Mouse (Mus musculus): ENCODE measurements around the gene Mob4. TPM values are rescaled to one million over a fixed set of nuclear protein-coding genes. Genes with fewer than 3 reads are reported as not detected.

Mob4 gene
- polyA plus RNA-seq, 1 experiment from 2014 or later, result 121 TPM

DNA sequence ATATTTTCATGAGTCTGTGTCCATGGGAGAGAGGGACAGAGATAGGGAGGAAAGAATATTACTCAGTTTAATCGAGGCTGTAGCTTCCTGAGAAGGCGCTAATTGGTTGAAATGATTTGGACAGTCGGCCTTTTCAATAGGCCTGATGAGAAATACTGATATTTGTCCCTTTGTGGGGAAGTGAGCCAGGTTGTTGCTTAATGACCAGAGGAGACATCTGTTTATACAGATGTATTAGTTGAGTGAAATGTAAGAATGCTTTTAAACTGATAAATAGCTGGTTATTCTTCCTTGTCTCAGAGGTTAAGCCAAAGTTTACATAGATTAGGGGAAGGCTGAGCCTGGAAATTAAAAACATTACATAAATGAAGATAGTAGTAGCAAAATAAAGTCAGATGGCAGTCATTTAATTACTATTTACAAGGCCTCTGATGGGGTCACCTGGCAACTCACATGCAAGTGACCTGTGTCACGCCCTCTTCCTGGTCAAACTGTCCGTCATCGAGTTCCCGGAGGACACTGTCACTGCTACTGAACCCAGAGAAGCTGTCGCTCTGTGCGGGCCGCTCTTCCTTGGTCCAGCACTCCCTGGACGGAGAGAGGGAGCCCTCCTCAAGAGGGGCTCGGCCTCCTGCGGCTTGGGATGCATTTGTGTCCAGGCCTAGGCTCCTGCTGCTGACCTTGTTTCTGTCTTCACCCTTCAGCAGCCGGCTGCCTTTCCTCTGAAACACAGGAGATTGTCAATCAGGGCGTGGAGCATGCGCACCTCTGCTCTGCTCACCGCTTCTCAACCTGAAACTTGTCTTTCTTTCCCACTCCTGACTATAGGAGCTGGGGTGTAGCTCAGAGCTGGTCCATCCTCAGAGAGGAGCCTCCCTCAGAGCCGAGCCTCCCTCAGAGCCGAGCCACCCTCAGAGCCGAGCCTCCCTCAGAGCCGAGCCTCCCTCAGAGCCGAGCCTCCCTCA lies 40.6 kb downstream of the Mob4 start:
- Histone ChIP-seq H3K4me3 (ENCODE audit: control insufficient read depth in 1 of 2, insufficient read depth in 1 of 2, low read depth in 1 of 2, low read length in 2 of 2) (peak overlapping the region; percentile 19 to 28; a peak in 3 of 4 replicates), H3K4me1 (ENCODE audit: control insufficient read depth in 2 of 2, insufficient read depth in 2 of 2, low read length in 2 of 2) (no peaks in the 10 kb centered on the region), H3K36me3 (ENCODE audit: control insufficient read depth, insufficient read depth, low read length) (peaks cover 16% of the 10 kb centered on the region; the same call in 1 of the 2 replicates), H3K9me3 (ENCODE audit: control insufficient read depth, low read length) (peaks cover 4% of the 10 kb centered on the region), H3K27me3 (ENCODE audit: control insufficient read depth, insufficient read depth, low read length) (no peaks in the 10 kb centered on the region), H3K4me2 (ENCODE audit: low read length) (peak overlapping the region; percentile 48), H3K9ac (ENCODE audit: low read length) (peak overlapping the region; percentile 50; the same call in 1 of the 2 replicates), H3K27ac (replicated peaks in 1 of 2; ENCODE audit: control insufficient read depth in 1 of 2, insufficient read depth in 1 of 2, low read depth in 2 of 2, low read length in 2 of 2) (0 out of 4 replicates have a peak overlapping the region, but pooled peaks of 1 of the 2 experiments have one; percentile 19)
- WGBS, result 57% methylated on average over 22 of the region's 22 CpGs
- ATAC-seq (ENCODE audit: insufficient number of reproducible peaks, insufficient read depth, low FRiP score, low read depth), result no peak

DNA sequence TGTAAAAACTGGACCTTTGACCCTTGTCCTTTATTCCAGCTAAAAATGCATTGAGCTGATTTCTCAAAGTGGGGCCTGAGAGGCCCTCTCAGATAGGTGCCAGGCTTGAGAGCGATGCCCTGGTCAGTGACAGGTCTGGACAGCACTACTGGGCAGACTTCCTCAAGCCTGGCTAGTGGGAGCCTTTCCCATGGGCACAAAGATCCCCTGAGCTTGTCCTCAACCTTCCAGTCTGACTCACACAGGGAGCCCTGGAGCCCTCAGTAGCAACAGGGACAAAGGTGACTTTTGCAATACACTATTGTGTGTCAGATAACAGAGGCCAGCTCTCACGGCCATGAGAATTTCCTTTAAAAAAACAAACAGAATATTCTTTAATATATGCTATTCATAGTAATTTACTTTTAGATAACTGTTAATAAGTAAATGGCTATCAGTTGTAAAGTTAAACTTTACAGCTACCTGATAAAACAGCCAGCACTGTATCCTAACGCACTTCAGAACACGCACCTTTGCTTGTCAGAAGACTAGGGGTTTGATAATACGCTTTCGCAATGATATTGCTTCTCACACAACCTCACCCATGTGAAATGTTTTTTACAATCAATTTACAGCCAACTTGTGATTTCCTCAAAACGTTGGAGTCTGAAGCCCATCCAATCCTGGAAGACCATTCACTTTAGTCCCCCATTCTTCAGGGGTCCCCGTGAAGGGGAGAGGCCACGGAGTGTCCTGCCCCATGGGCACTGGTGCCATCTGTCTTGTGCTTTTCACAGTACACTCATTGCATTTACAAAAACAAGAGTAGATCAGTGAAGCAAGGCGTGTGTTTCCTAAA lies 42.9 kb downstream of the Mob4 start:
- Histone ChIP-seq H3K36me3 (ENCODE audit: control insufficient read depth, insufficient read depth, low read length) (peaks cover 11% of the 10 kb centered on the region; the same call in 1 of the 2 replicates), H3K4me1 (ENCODE audit: control insufficient read depth in 2 of 2, insufficient read depth in 2 of 2, low read length in 2 of 2) (no peaks in the 10 kb centered on the region), H3K4me3 (ENCODE audit: control insufficient read depth in 1 of 2, insufficient read depth in 1 of 2, low read depth in 1 of 2, low read length in 2 of 2) (no peak overlapping the region), H3K27ac (replicated peaks in 1 of 2; ENCODE audit: control insufficient read depth in 1 of 2, insufficient read depth in 1 of 2, low read depth in 2 of 2, low read length in 2 of 2) (no peak overlapping the region), H3K4me2 (ENCODE audit: low read length) (no peak overlapping the region), H3K27me3 (ENCODE audit: control insufficient read depth, insufficient read depth, low read length) (no peaks in the 10 kb centered on the region), H3K9me3 (ENCODE audit: control insufficient read depth, low read length) (peaks cover 4% of the 10 kb centered on the region), H3K9ac (ENCODE audit: low read length) (no peak overlapping the region)
- WGBS, result 79% methylated on average over 10 of the region's 10 CpGs
- no peak for ATAC-seq (ENCODE audit: insufficient number of reproducible peaks, insufficient read depth, low FRiP score, low read depth)

DNA sequence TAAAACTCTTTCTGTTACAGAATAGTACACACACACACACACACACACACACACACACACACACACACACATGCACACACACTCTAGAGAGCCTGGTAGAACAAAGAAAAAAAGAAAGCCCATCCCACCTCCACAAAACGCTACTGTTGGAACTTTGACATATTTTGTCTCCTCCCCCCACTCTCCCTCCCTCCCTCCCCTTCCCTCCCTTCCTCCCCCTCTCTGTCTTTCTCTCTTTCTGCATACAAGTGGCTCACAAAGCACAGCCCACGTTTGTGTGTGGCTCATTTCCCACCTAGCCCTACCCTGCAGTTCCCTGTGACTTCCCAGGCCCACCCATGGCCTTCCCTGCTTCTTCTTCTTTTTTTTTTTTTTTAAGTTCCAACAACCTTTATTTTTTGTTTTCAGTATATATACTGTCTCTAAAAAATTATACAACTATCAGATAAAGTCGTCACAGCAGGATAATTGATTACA lies 43.6 kb downstream of the Mob4 start:
- no peaks in the 10 kb centered on the region for H3K27me3 ChIP-seq (ENCODE audit: control insufficient read depth, insufficient read depth, low read length)
- no peaks in the 10 kb centered on the region for H3K4me1 ChIP-seq (ENCODE audit: control insufficient read depth in 2 of 2, insufficient read depth in 2 of 2, low read length in 2 of 2)
- no peak overlapping the region for H3K27ac ChIP-seq (replicated peaks in 1 of 2; ENCODE audit: control insufficient read depth in 1 of 2, insufficient read depth in 1 of 2, low read depth in 2 of 2, low read length in 2 of 2)
- peaks cover 8% of the 10 kb centered on the region; the same call in 1 of the 2 replicates for H3K36me3 ChIP-seq (ENCODE audit: control insufficient read depth, insufficient read depth, low read length)
- H3K4me3 ChIP-seq (ENCODE audit: control insufficient read depth in 1 of 2, insufficient read depth in 1 of 2, low read depth in 1 of 2, low read length in 2 of 2), result no peak overlapping the region
- ATAC-seq (ENCODE audit: insufficient number of reproducible peaks, insufficient read depth, low FRiP score, low read depth), result no peak
- H3K9me3 ChIP-seq (ENCODE audit: control insufficient read depth, low read length), result no peaks in the 10 kb centered on the region
- H3K4me2 ChIP-seq (ENCODE audit: low read length), result no peak overlapping the region
- H3K9ac ChIP-seq (ENCODE audit: low read length), result no peak overlapping the region
- WGBS, result 31% methylated on average over 3 of the region's 3 CpGs

DNA sequence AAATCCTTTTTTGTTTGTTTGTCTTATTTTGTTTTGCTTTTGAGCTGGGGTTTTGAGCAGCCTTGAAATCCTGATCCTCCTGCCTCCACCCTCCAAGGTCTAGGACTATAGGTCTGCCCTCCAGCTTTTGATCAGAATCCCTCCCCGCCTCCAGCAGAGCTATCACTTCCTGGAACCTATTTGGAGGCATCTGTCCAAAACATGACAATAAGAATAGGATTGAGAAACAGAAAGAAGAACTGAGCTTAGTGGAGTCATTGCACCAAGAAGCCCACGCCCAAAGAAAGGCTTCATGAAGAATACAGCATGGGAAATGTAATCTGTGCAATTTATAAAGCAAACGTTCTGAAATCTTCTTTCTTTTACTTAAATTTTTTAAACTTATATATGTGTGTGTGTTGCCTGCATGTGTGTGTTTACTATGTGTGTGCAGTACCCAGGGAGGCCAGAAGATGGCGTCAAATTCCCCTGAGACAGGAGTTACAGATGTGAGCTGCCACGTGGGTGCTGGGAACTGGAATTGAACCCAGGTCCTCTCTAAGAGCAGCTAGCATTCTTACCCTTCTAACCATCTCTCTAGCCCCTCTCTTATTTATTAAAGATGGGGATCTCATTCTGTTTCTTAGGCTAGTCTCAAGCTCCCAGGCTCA lies 49.0 kb downstream of the Mob4 start:
- no peak overlapping the region for H3K27ac ChIP-seq (replicated peaks in 1 of 2; ENCODE audit: control insufficient read depth in 1 of 2, insufficient read depth in 1 of 2, low read depth in 2 of 2, low read length in 2 of 2)
- ATAC-seq (ENCODE audit: insufficient number of reproducible peaks, insufficient read depth, low FRiP score, low read depth), result no peak
- H3K36me3 ChIP-seq (ENCODE audit: control insufficient read depth, insufficient read depth, low read length), result peaks cover 40% of the 10 kb centered on the region
- H3K4me3 ChIP-seq (ENCODE audit: control insufficient read depth in 1 of 2, insufficient read depth in 1 of 2, low read depth in 1 of 2, low read length in 2 of 2), result no peak overlapping the region
- no peaks in the 10 kb centered on the region for H3K27me3 ChIP-seq (ENCODE audit: control insufficient read depth, insufficient read depth, low read length)
- WGBS, result 79% methylated on average over 5 of the region's 5 CpGs
- H3K4me2 ChIP-seq (ENCODE audit: low read length), result no peak overlapping the region
- no peak overlapping the region for H3K9ac ChIP-seq (ENCODE audit: low read length)
- H3K9me3 ChIP-seq (ENCODE audit: control insufficient read depth, low read length), result peaks cover 11% of the 10 kb centered on the region
- no peaks in the 10 kb centered on the region for H3K4me1 ChIP-seq (ENCODE audit: control insufficient read depth in 2 of 2, insufficient read depth in 2 of 2, low read length in 2 of 2)

DNA sequence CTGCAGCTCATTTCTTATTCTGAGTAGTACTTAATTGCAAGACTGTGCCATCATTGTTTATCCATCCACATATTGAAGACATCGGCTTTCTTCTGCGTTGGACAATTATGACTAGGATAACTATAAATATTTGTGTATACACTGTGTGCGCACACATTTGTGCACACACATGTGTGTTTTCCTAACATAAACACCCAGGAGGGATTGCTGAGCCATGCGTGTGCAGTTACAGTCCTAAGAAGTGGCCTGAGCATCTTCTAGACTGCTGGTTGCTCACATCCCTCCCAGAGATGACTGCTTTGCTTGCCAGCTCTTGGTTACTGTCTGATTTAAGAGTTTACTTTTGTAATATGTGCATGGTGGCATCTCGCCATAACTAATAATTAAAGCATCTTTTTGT lies 51.4 kb downstream of the Mob4 start:
- Histone ChIP-seq H3K9me3 (ENCODE audit: control insufficient read depth, low read length) (peaks cover 11% of the 10 kb centered on the region), H3K9ac (ENCODE audit: low read length) (no peak overlapping the region), H3K27ac (replicated peaks in 1 of 2; ENCODE audit: control insufficient read depth in 1 of 2, insufficient read depth in 1 of 2, low read depth in 2 of 2, low read length in 2 of 2) (no peak overlapping the region), H3K4me2 (ENCODE audit: low read length) (no peak overlapping the region), H3K4me1 (ENCODE audit: control insufficient read depth in 2 of 2, insufficient read depth in 2 of 2, low read length in 2 of 2) (no peaks in the 10 kb centered on the region; a peak in 1 of 4 replicates), H3K36me3 (ENCODE audit: control insufficient read depth, insufficient read depth, low read length) (peaks cover 35% of the 10 kb centered on the region), H3K4me3 (ENCODE audit: control insufficient read depth in 1 of 2, insufficient read depth in 1 of 2, low read depth in 1 of 2, low read length in 2 of 2) (no peak overlapping the region), H3K27me3 (ENCODE audit: control insufficient read depth, insufficient read depth, low read length) (no peaks in the 10 kb centered on the region)
- 86% methylated on average over 5 of the region's 5 CpGs for WGBS
- no peak for ATAC-seq (ENCODE audit: insufficient number of reproducible peaks, insufficient read depth, low FRiP score, low read depth)

DNA sequence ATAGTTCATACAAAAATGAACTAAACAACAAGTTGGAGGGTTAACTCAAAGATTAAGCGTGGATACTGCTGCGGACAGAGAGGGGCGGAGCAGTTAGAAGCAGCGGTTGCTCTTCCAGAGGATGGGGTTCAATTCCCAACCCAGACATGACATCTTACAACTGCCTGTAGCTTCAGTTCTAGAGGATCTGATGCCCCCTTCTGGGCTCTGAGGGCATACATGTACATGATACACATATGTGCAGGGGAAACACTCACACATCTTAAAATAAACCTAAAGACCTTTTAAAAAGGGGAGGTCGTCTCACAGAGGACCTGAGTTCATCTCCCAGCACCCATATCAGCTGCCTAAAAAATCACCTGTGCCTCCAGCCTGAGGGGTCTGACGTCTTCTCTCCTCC lies 54.7 kb downstream of the Mob4 start:
- H3K4me1 ChIP-seq (ENCODE audit: control insufficient read depth in 2 of 2, insufficient read depth in 2 of 2, low read length in 2 of 2), result no peaks in the 10 kb centered on the region; a peak in 1 of 4 replicates
- no peak overlapping the region for H3K27ac ChIP-seq (replicated peaks in 1 of 2; ENCODE audit: control insufficient read depth in 1 of 2, insufficient read depth in 1 of 2, low read depth in 2 of 2, low read length in 2 of 2)
- peaks cover 29% of the 10 kb centered on the region for H3K36me3 ChIP-seq (ENCODE audit: control insufficient read depth, insufficient read depth, low read length)
- no peak for ATAC-seq (ENCODE audit: insufficient number of reproducible peaks, insufficient read depth, low FRiP score, low read depth)
- WGBS, result 85% methylated on average over 6 of the region's 6 CpGs
- no peak overlapping the region for H3K4me2 ChIP-seq (ENCODE audit: low read length)
- peaks cover 6% of the 10 kb centered on the region; the same call in 1 of the 2 replicates for H3K9me3 ChIP-seq (ENCODE audit: control insufficient read depth, low read length)
- H3K9ac ChIP-seq (ENCODE audit: low read length), result no peak overlapping the region
- H3K27me3 ChIP-seq (ENCODE audit: control insufficient read depth, insufficient read depth, low read length), result no peaks in the 10 kb centered on the region
- no peak overlapping the region for H3K4me3 ChIP-seq (ENCODE audit: control insufficient read depth in 1 of 2, insufficient read depth in 1 of 2, low read depth in 1 of 2, low read length in 2 of 2)

All from heart, embryonic 14.5 days (tissue).